Mouse (Mus musculus) bone marrow, adult 2 months (tissue): ENCODE data around the gene Ccdc175. TPM values are rescaled to one million over a fixed set of nuclear protein-coding genes. Genes with fewer than 3 reads are reported as not detected.
A peak's percentile ranks its signal among the peaks of the same experiment; 100 is the strongest.

ENCODE experiments used
- H3K27ac ChIP-seq: fragments of 200-500 bp; 2 replicates; pipeline ENCODE4 v1.5.1; 2012; ENCODE audit warnings: low read depth, mild to moderate bottlenecking, control low read depth, inconsistent platforms, low read length; ENCODE audit not compliant: control insufficient read depth, poor library complexity, insufficient read depth
- H3K4me1 ChIP-seq: fragments of 200-500 bp; 2 replicates; pipeline ENCODE4 v1.6.1; 2011; ENCODE audit warnings: low read length; ENCODE audit not compliant: control insufficient read depth, insufficient read depth
- H3K4me3 ChIP-seq: fragments of 200-500 bp; replicated peaks from 2 replicates; pipeline ENCODE3; 2011; ENCODE audit warnings: mild to moderate bottlenecking, low read depth, low read length, control low read depth; ENCODE audit not compliant: control insufficient read depth
- CTCF ChIP-seq: fragments of 200-500 bp; IDR thresholded peaks from 2 replicates; pipeline ENCODE4 v1.5.1; 2011; ENCODE audit warnings: low read length, control low read depth; ENCODE audit not compliant: control insufficient read depth, insufficient read depth
- POLR2A ChIP-seq: fragments of 200-500 bp; IDR thresholded peaks from 2 replicates; pipeline ENCODE4 v1.6.1; 2011; ENCODE audit warnings: low read depth, mild to moderate bottlenecking, control low read depth, low read length, borderline replicate concordance; ENCODE audit not compliant: control insufficient read depth
- WGBS: fragments of 180-500 bp; shearing (Covaris S2); methylation state at CpG from one replicate; pipeline ENCODE4 v1.1.7; 2018; 5-methylcytosine and 5-hydroxymethylcytosine counted together
- polyA plus RNA-seq: library from polyadenylated mRNA; stranded (reverse); fragments of >200 nt; gene quantifications from 2 replicates; pipeline ENCODE4 v1.2.4, GENCODE M21; 2011; ENCODE audit warnings: low replicate concordance; ENCODE audit not compliant: missing spikeins, insufficient read depth, insufficient read length

Gene Ccdc175
- polyA plus RNA-seq, 1 experiment = not detected

DNA sequence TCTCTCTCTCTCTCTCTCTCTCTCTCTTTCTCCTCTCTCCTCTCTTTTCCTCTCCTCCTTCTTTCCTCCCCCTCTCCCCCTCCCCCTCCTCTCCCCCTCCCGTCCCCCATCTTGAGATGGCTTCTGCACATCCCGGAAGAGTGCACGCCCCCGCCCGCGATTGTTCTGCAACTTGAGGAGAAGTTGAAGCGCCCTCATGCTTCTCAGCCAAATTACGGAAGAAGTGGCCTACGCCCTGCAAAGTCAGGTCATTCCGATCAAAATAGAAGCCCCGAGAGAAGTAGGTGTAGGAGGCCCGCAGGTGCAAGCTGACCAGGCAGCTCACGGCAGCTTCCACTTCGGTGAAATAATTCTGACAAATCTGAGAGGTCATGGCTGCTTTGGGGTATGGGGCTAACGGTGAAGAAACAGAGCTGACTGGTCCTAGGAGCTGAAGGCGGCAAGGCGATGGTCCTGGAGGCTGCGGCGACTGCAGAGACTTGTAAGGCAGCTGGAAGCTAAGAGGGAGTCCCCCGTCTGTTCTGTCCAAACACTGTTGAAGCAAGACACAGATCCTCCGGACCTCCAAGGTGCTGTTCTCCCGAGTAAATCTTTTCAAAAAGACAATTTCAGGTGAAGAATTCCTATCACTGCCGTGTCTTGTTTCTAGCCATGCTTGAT is 69.0 kb downstream of the Ccdc175 start:
- TF ChIP-seq POLR2A (no peak), CTCF (no peak)
- WGBS = 76% methylated on average over 22 of the region's 23 CpGs

DNA sequence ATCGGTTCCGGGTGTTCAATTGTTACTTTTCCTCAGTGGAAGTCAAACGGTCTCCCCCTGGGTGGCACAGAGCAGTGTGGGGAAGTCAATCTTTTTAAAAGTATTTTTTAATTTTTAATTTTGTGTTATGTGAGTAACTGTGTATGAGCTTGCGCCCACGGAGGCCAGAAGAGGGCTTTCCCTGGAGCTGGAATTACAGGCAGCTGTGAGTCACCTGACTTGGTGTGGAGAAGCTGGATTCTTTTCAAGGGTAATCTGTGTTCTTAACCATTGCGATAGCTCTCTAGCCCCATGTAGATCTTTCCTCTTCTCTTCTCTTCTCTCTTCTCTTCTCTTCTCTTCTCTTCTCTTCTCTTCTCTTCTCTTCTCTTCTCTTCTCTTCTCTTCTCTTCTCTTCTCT is 69.7 kb downstream of the Ccdc175 start:
- Histone ChIP-seq H3K4me1 (no peaks in the 10 kb centered on the region), H3K27ac (no peak overlapping the region), H3K4me3 (no peak overlapping the region)
- 75% methylated on average over 6 of the region's 6 CpGs for WGBS
- TF ChIP-seq POLR2A (no peak), CTCF (no peak)

More for the DNA sequence above, 69.0 kb downstream of the Ccdc175 start:
- H3K4me1 ChIP-seq = no peaks in the 10 kb centered on the region
- H3K27ac ChIP-seq = no peak overlapping the region
- H3K4me3 ChIP-seq = no peak overlapping the region

DNA sequence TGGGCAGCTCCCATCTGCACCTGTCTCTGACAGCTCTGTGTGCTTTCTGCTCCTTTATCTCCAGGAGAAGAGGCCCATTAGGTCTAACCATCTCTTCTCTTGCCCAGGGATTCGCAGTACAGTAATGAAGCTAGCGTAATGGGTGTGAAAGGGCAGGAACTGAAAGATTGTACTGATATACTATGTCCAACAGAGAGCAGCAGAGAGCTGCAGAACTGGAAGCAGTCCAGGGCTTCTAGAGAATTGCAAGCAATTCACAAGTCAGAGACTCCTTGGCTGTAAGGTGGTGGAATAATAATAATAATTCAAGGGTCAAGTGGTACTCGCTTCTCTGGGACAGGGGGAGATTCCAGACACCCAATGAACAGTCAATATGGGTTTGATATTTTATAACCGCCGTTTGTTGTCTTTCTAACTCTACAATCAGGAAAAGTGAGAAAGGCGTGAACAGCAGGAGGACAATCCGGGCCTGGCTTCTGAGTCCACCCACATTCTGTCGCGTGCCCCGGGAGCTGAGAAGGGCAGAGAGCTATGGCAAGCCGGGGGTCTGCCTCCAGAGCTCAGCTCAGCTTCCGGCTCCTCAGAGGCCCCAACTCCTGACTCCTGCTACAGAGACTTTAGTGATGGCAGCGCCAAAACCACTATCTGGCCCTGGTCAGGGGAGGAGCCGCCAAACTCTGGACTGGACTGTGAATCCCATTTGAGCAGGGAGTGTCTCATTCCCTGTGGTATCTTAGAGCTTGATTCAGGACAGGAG is 80.1 kb downstream of the Ccdc175 start:
- H3K27ac ChIP-seq = no peak overlapping the region
- TF ChIP-seq POLR2A (no peak), CTCF (no peak)

DNA sequence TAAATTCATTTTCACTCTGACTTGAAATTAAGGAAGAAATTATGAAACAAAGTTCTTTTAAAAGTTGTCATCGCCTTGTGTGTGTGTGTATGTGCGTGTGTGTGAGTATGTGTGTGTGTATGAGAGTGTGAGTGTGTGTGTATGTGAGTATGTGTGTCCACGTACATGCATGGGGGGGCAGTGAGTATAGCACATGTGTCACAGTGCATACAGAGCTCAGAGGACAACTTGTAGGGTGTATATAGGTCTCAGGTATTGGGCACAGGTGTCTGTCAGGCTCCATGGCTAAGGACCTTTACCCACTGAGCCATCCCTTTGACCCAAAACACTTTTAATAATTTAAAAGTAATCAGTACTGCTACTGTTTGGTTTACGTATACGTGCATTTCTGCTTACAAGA is 80.8 kb downstream of the Ccdc175 start:
- no peak overlapping the region for H3K4me3 ChIP-seq
- no peaks in the 10 kb centered on the region for H3K4me1 ChIP-seq
- 76% methylated on average over 5 of the region's 5 CpGs for WGBS
- TF ChIP-seq CTCF (no peak), POLR2A (no peak)
- H3K27ac ChIP-seq = no peak overlapping the region

More for the DNA sequence above, 80.1 kb downstream of the Ccdc175 start:
- Histone ChIP-seq H3K4me1 (no peaks in the 10 kb centered on the region), H3K4me3 (no peak overlapping the region)
- 38% methylated on average over 14 of the region's 14 CpGs for WGBS

DNA sequence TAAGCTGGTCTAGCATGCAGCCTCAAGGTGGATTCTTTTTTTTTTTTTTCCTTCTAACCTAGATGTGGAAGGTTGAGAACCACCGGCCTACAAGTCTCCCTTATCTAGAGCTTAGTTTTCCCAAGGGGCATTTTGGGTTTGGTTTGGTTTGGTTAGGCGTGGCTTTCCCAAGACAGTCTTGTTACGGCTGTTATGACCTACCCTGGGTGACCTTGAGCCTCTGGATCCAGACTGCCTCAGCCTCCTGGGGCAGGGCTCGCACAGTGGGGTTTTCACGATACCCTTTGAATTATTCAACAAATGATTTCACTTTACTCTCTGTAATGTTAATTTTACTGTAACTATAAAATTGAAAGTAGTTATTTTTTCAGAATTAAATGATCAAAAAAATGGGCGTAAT is 82.1 kb downstream of the Ccdc175 start:
- Histone ChIP-seq H3K4me1 (no peaks in the 10 kb centered on the region), H3K4me3 (no peak overlapping the region), H3K27ac (no peak overlapping the region)
- TF ChIP-seq POLR2A (no peak), CTCF (no peak)
- 82% methylated on average over 6 of the region's 6 CpGs for WGBS

DNA sequence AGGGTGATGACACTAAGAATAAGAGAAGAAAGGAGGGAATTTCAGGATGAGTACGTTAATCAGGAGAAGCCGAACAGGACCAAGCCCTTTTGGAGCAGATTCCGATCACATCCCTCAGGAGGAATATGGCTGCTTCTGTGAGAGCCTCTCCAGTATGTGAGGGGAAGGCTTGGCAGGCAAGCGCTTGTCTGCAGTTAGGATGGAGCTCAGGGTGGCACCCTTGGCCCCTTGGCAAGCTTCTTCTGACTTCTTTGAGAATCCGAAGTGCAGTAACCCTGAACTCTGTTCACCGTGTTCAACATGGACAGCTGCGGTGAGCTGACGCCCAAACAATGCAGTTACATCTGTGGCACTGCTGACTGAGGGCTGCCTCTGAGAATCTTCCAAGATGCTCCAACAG is 87.9 kb downstream of the Ccdc175 start:
- WGBS = 89% methylated on average over 8 of the region's 8 CpGs
- H3K4me1 ChIP-seq = no peaks in the 10 kb centered on the region

DNA sequence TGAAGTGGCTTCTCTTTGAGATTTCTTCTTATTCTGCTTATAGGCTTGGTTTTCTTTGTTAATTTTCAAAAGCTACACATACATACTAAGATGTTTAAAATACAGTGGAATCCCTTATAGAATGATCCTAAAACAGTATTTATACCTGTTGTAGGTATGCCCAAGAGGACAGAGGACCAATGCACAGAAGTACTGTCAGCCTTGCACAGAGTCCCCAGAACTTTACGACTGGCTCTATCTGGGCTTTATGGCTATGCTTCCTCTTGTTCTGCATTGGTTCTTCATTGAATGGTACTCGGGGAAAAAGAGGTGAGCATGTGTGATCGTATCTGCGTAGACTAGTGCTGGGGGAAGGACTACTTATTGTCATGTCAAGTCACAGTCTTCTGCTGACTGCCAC is 95.0 kb downstream of the Ccdc175 start:
- TF ChIP-seq POLR2A (no peak), CTCF (no peak)
- WGBS = 82% methylated on average over 4 of the region's 4 CpGs
- Histone ChIP-seq H3K4me1 (no peaks in the 10 kb centered on the region; the same call in 1 of the 2 replicates), H3K27ac (no peak overlapping the region), H3K4me3 (no peak overlapping the region)

More for the DNA sequence above, 87.9 kb downstream of the Ccdc175 start:
- Histone ChIP-seq H3K27ac (no peak overlapping the region), H3K4me3 (no peak overlapping the region)
- TF ChIP-seq POLR2A (no peak), CTCF (no peak)

DNA sequence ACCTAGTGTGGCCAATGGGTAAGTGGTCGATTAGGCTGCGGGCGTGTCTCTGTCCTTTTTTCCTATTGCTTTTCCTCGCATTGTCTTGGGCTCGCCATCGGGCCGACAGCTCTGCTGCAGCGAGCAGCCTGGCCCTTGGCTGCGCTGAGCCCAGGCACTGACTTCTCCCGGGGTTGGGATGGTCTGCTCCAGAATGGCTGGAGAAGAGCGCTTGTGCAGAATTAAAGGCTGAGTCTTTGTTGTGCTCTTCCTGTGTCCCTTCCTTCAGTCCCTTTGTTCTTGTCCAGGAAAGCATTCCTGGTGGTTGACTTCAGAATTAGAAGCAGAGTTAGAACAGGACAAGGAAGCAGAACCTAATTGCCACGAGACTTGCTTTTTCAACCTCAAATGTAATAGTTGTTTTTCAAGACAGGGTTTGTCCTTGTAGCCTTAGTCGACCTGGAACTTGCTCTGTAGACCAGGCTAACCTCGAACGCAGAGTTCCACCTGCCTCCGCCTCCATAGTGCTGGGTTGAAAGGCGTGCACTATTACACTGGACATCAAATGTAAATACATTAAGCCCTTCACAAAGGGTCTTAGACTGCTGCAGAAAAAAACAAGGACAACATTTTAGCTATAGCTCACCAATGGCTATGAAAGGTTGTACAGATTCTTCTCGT is 98.5 kb downstream of the Ccdc175 start:
- peak overlapping the region; percentile 91 for H3K27ac ChIP-seq
- TF ChIP-seq POLR2A (no peak), CTCF (no peak)
- WGBS = 2% methylated on average over 18 of the region's 18 CpGs
- H3K4me1 ChIP-seq = no peaks in the 10 kb centered on the region; the same call in 1 of the 2 replicates
- H3K4me3 ChIP-seq = peak overlapping the region; percentile 97
